Mouse (Mus musculus): ENCODE results near the gene Orai1.

- TF ChIP-seq GATA1 (IDR thresholded peaks at IDR 0.05; ENCODE audit: low read length) (no peak), TAL1 (IDR thresholded peaks at IDR 0.05; ENCODE audit: low read length) (no peak)
Observed at GRCm38 (mm10) chr5:123021438-123021837, 6.6 kb downstream of the Orai1 start.

All from erythroblast, embryonic 14.5 days (primary cell).